Mouse (Mus musculus) liver, adult 2 months (tissue): ENCODE data around the gene Fry.

Experiments used
- CTCF ChIP-seq: fragments of 200-500 bp; IDR thresholded peaks from 2 replicates; pipeline ENCODE4 v1.5.1; 2011; ENCODE audit warnings: low read depth, low read length, control low read depth
- POLR2A ChIP-seq: fragments of 200-500 bp; IDR thresholded peaks from 2 replicates; pipeline ENCODE4 v1.6.1; 2011; ENCODE audit warnings: low read length, control low read depth; ENCODE audit not compliant: insufficient read depth; ENCODE audit errors: extremely low read depth

DNA sequence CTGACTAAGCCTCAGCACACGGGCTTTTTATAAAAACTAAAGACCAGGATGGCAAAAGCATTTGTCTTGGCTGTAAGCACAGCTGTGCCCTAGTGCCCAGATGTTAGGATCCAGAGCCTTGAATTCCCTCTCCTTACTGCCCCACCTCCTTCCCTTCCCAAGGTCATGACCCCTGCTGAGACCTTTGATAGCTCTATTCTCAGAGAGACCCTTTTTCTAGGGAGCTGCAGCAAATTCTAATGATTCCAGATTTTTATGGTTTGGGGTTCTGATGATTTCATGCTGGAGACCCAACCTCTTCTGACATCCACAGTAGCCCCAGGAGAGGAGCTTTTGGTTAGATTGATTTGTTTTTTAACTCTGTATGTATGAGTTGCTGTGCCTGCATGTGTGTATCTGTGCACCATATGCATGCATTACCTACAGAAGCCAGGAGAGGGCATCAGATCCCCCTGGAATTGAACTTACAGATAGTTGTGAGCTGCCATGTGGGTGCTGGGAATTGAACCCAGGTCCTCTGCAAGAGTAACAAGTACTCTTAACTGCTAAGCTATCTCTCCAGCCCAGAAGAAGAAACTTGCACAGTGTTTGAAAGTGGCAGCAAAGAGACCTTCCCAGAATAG is 333.7 kb downstream of the Fry start:
- no peak for TF ChIP-seq CTCF
- no peak for TF ChIP-seq POLR2A
